In the genomic region with DNA sequence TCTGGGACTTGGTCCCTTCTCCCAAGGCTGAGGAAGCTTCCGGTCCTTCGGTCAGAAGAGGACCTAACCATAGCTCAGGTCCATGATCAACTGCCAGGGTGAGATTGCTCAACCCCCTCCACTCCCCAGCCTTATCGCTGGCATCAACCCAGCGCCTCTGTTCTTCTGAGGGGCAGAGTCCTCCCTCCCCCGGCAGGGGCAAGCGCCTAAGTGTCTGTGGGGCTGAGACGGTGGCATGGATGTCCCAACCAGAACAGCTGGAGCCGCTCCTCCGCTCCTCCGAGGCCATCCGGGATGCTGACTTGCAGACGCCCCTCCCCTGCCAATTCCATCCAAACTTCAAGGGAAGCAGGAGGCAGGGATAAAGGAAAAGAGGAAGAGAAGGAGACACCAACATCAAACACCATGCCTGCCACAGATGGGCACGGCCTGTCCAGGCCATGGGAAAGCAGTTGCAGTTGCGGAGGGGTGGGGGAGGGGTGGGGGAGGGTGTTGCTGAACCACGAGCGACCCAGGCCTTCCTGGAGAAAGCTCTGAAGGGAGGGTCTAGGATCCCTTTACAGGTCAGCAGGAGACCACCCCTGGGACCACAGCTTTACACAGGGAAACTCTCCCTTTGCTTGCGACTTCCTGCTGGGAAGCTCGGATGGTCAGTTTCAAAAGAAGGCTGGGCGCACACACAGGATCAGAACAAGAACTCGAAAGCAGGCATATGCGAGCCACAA, we compare ENCODE assay signal across 8 mouse cellular contexts. TPM values are rescaled to one million over a fixed set of nuclear protein-coding genes. Genes with fewer than 3 reads are reported as not detected.
DNase-seq lines count a peak whose midpoint lies in the region; ATAC-seq and TF ChIP-seq lines count a peak whose summit lies in the region.

No protein-coding gene starts in this region.

- H3K27ac ChIP-seq in forebrain, embryonic 15.5 days (replicated peaks) = peak overlapping the region; percentile 97
- H3K27ac ChIP-seq in intestine, embryonic 16.5 days (ENCODE audit: low read length) = peak overlapping the region; percentile 93
- H3K27ac ChIP-seq in neural tube, embryonic 14.5 days (ENCODE audit: low read depth, low read length) = peak overlapping the region; percentile 91

- no peak for ATAC-seq in forebrain, embryonic 15.5 days (replicated peaks)
- peak; percentile 16 for ATAC-seq in intestine, embryonic 16.5 days
- no peak for ATAC-seq in neural tube, embryonic 14.5 days (ENCODE audit: low read depth)
- ATAC-seq in erythroid progenitor cell, adult 5-6 weeks (replicated peaks; ENCODE audit: low FRiP score, poor library complexity, severe bottlenecking) = no peak

- H3K27me3 ChIP-seq in E14TG2a.4 (ENCODE audit: insufficient read depth, low read length) = no peaks in the 10 kb centered on the region
- H3K27me3 ChIP-seq in forebrain, embryonic 15.5 days = no peaks in the 10 kb centered on the region
- no peaks in the 10 kb centered on the region for H3K27me3 ChIP-seq in intestine, embryonic 16.5 days (replicated peaks; ENCODE audit: control insufficient read depth, insufficient read depth, low read length)
- no peaks in the 10 kb centered on the region for H3K27me3 ChIP-seq in neural tube, embryonic 14.5 days (ENCODE audit: control insufficient read depth, insufficient read depth, low read length)

- H3K4me3 ChIP-seq in E14TG2a.4 (replicated peaks; ENCODE audit: low read length) = peak overlapping the region; percentile 94
- H3K4me3 ChIP-seq in forebrain, embryonic 15.5 days = peak overlapping the region; percentile 78
- peak overlapping the region; percentile 93 for H3K4me3 ChIP-seq in intestine, embryonic 16.5 days (ENCODE audit: low read length)
- H3K4me3 ChIP-seq in neural tube, embryonic 14.5 days (ENCODE audit: low read depth, low read length) = peak overlapping the region; percentile 87

- H3K36me3 ChIP-seq in E14TG2a.4 (ENCODE audit: insufficient read depth, low read length) = peaks cover 40% of the 10 kb centered on the region
- H3K36me3 ChIP-seq in forebrain, embryonic 15.5 days = no peaks in the 10 kb centered on the region
- H3K36me3 ChIP-seq in intestine, embryonic 16.5 days (ENCODE audit: control insufficient read depth, insufficient read depth, low read length) = 0 out of 2 replicates have a peak, but pooled peaks cover 2% of the 10 kb centered on the region
- H3K36me3 ChIP-seq in neural tube, embryonic 14.5 days (ENCODE audit: control insufficient read depth, insufficient read depth, low read length) = no peaks in the 10 kb centered on the region

- DNase-seq in adrenal gland, postnatal 10 days = peak; percentile 78
- peak; percentile 90 to 94 for DNase-seq in lung, adult 18-20 months
- no peak for DNase-seq in frontal cortex, adult 2 months (ENCODE audit: extremely low spot score in 1 of 2, low spot score in 1 of 2)

- 9% methylated on average over 21 of the region's 21 CpGs for WGBS in forebrain, embryonic 15.5 days
- WGBS in intestine, embryonic 16.5 days = 4% methylated on average over 21 of the region's 21 CpGs
- WGBS in neural tube, embryonic 14.5 days = 9% methylated on average over 21 of the region's 21 CpGs

- H3K4me1 ChIP-seq in E14TG2a.4 (replicated peaks; ENCODE audit: low read depth, low read length) = peaks cover 72% of the 10 kb centered on the region
- H3K4me1 ChIP-seq in forebrain, embryonic 15.5 days = peaks cover 49% of the 10 kb centered on the region
- peaks cover 38% of the 10 kb centered on the region for H3K4me1 ChIP-seq in intestine, embryonic 16.5 days (ENCODE audit: control insufficient read depth, insufficient read depth, low read length)
- peaks cover 30% of the 10 kb centered on the region for H3K4me1 ChIP-seq in neural tube, embryonic 14.5 days (ENCODE audit: control insufficient read depth, insufficient read depth, low read length)

- H3K9ac ChIP-seq in forebrain, embryonic 15.5 days (replicated peaks) = peak overlapping the region; percentile 98
- H3K9ac ChIP-seq in intestine, embryonic 16.5 days (ENCODE audit: low read depth, low read length) = peak overlapping the region; percentile 91
- peak overlapping the region; percentile 87 for H3K9ac ChIP-seq in neural tube, embryonic 14.5 days (replicated peaks; ENCODE audit: low read depth, low read length)

- TF ChIP-seq CTCF in E14TG2a.4 (conservative IDR thresholded peaks at IDR 0.05; ENCODE audit: low read length) = no peak

- H3K9me3 ChIP-seq in E14TG2a.4 (ENCODE audit: low read length) = no peaks in the 10 kb centered on the region
- H3K9me3 ChIP-seq in forebrain, embryonic 15.5 days = no peaks in the 10 kb centered on the region
- no peaks in the 10 kb centered on the region for H3K9me3 ChIP-seq in intestine, embryonic 16.5 days (ENCODE audit: control insufficient read depth, low read length)
- H3K9me3 ChIP-seq in neural tube, embryonic 14.5 days (ENCODE audit: control insufficient read depth, low read length) = no peaks in the 10 kb centered on the region

- H3K4me2 ChIP-seq in forebrain, embryonic 15.5 days (replicated peaks) = peak overlapping the region; percentile 81
- peak overlapping the region; percentile 89 for H3K4me2 ChIP-seq in intestine, embryonic 16.5 days (ENCODE audit: low read depth, low read length)
- peak overlapping the region; percentile 48 for H3K4me2 ChIP-seq in neural tube, embryonic 14.5 days (ENCODE audit: low read depth, low read length)

RNA-seq across cellular contexts. Expression of a gene that starts 2.7 kb away (rescaled TPM):
- total RNA-seq in adrenal gland, postnatal 10 days (2021) = 10 to 100 TPM; 60.1 to 72.8 TPM
- 91.5 and 97.2 TPM in 2 replicates for polyA plus RNA-seq in forebrain, embryonic 15.5 days (2015; fragmentation: Nextera tagmentation; extraction: Ambion mirVana)
- 59.0 and 60.3 TPM in 2 replicates for polyA plus RNA-seq in intestine, embryonic 16.5 days (2015; fragmentation: Nextera tagmentation; extraction: Ambion mirVana)
- 37.0 and 41.4 TPM in 2 replicates for polyA plus RNA-seq in neural tube, embryonic 14.5 days (2014; fragmentation: Nextera tagmentation; extraction: Ambion mirVana)
- 18.0 and 19.8 TPM in 2 replicates for total RNA-seq in erythroid progenitor cell, adult 5-6 weeks (2015; ENCODE audit: low replicate concordance)
- 31.3 and 33.8 TPM in 2 replicates for total RNA-seq in erythroid progenitor cell, adult 5-6 weeks (2017; ENCODE audit: low replicate concordance)
- 27.6 and 27.9 TPM in 2 replicates for polyA plus RNA-seq in frontal cortex, adult 2 months (2012; rRNA removed)

RNA-seq across cellular contexts. Expression of a gene that starts 39.1 kb away (rescaled TPM):
- 1 to 10 TPM in 1 of 2 experiments, under 1 TPM in 1; 0.79 to 2.2 TPM for total RNA-seq in adrenal gland, postnatal 10 days (2021)
- 0.18 and 0.38 TPM in 2 replicates for polyA plus RNA-seq in forebrain, embryonic 15.5 days (2015; fragmentation: Nextera tagmentation; extraction: Ambion mirVana)
- 0.12 and 0.33 TPM in 2 replicates for polyA plus RNA-seq in intestine, embryonic 16.5 days (2015; fragmentation: Nextera tagmentation; extraction: Ambion mirVana)
- 0.31 and 0.72 TPM in 2 replicates for polyA plus RNA-seq in neural tube, embryonic 14.5 days (2014; fragmentation: Nextera tagmentation; extraction: Ambion mirVana)
- not detected in 2 replicates for total RNA-seq in erythroid progenitor cell, adult 5-6 weeks (2015; ENCODE audit: low replicate concordance)
- total RNA-seq in erythroid progenitor cell, adult 5-6 weeks (2017; ENCODE audit: low replicate concordance) = not detected in 2 replicates
- polyA plus RNA-seq in frontal cortex, adult 2 months (2012; rRNA removed) = 0.22 TPM in 1 of 2 replicates, not detected in the other

Comparison
In these comparisons a context has a peak if more than half of its experiments do, and no peak if none do; other contexts are left out.
1. DNase-seq: peak in adrenal gland, postnatal 10 days (single experiment) and lung, adult 18-20 months (2 of 2); none in frontal cortex, adult 2 months (0 of 2).
2. Peak in every context shown above with its lines, with median percentiles within 50 percentile points of each other: H3K4me3 ChIP-seq, H3K27ac ChIP-seq, H3K4me2 ChIP-seq and H3K9ac ChIP-seq.